Mouse (Mus musculus) spleen, adult 2 months (tissue): ENCODE data around the gene Fbxl15. TPM values are rescaled to one million over a fixed set of nuclear protein-coding genes. Genes with fewer than 3 reads are reported as not detected.

ENCODE experiments used
- DNase-seq, 2 experiments: peaks; one replicate each; pipeline versions ENCODE4 v3.0.0 to v3.0.0-alpha.2; 2012 to 2021; ENCODE audit warnings: low spot score in 2 of 2, low read depth in 1 of 2
- H3K27ac ChIP-seq: fragments of 200-500 bp; 2 replicates; pipeline ENCODE4 v1.5.1; 2012; ENCODE audit warnings: low read length, inconsistent platforms; ENCODE audit not compliant: insufficient read depth
- H3K27me3 ChIP-seq: fragments of 200-500 bp; 2 replicates; pipeline ENCODE4 v1.6.1; 2012; ENCODE audit warnings: mild to moderate bottlenecking, moderate library complexity, low read length, inconsistent platforms; ENCODE audit not compliant: control insufficient read depth, insufficient read depth
- H3K36me3 ChIP-seq: fragments of 200-500 bp; 2 replicates; pipeline ENCODE4 v1.6.1; 2012; ENCODE audit warnings: mild to moderate bottlenecking, low read length, inconsistent platforms; ENCODE audit not compliant: control insufficient read depth, insufficient read depth
- H3K4me1 ChIP-seq: fragments of 200-500 bp; 2 replicates; pipeline ENCODE4 v1.6.1; 2011; ENCODE audit warnings: inconsistent platforms; ENCODE audit not compliant: control insufficient read depth, insufficient read depth, insufficient read length
- H3K4me3 ChIP-seq: fragments of 200-500 bp; 2 replicates; pipeline ENCODE4 v1.5.1; 2011; ENCODE audit warnings: mild to moderate bottlenecking, inconsistent platforms; ENCODE audit not compliant: insufficient read depth, insufficient read length; ENCODE audit errors: extremely low read depth
- CTCF ChIP-seq: fragments of 200-500 bp; IDR thresholded peaks from 2 replicates; pipeline ENCODE4 v1.5.1; 2011; ENCODE audit warnings: mild to moderate bottlenecking, inconsistent platforms; ENCODE audit not compliant: insufficient read depth, insufficient read length, insufficient replicate concordance; ENCODE audit errors: extremely low read depth
- POLR2A ChIP-seq: fragments of 200-500 bp; IDR thresholded peaks from 2 replicates; pipeline ENCODE4 v1.6.1; 2011; ENCODE audit warnings: low read depth, low read length, inconsistent platforms
- WGBS: fragments of 180-500 bp; shearing (Covaris S2); methylation state at CpG from one replicate; pipeline ENCODE4 v1.1.7; 2018; 5-methylcytosine and 5-hydroxymethylcytosine counted together
- polyA plus RNA-seq: library from polyadenylated mRNA; depleted of rRNA; stranded (reverse); fragments of >200 nt; gene quantifications from 2 replicates; pipeline ENCODE4 v1.2.3, GENCODE M21; 2012

The Fbxl15 gene
- polyA plus RNA-seq, 1 experiment: 12.1 TPM

GRCm38 (mm10) chr19:46348761-46349458, 20.9 kb downstream of the Fbxl15 start:
- Histone ChIP-seq H3K4me1 (peaks cover 6% of the 10 kb centered on the region), H3K4me3 (peak overlapping the region; percentile 75), H3K27me3 (peaks cover 5% of the 10 kb centered on the region; the same call in 1 of the 2 replicates), H3K36me3 (no peaks in the 10 kb centered on the region), H3K27ac (no peak overlapping the region)
- peak in 1 of 2 experiments; percentile 28 for DNase-seq
- 1% methylated on average over 78 of the region's 78 CpGs for WGBS
- TF ChIP-seq CTCF (no peak), POLR2A (peak; percentile 30; the same call in 1 of the 2 replicates)

- Histone ChIP-seq H3K27ac (no peak overlapping the region), H3K4me3 (peak overlapping the region; percentile 75; the same call in 1 of the 2 replicates), H3K4me1 (peaks cover 6% of the 10 kb centered on the region), H3K27me3 (peaks cover 5% of the 10 kb centered on the region; the same call in 1 of the 2 replicates), H3K36me3 (no peaks in the 10 kb centered on the region)
- DNase-seq: no peak
- WGBS: 55% methylated on average over 6 of the region's 6 CpGs
- TF ChIP-seq POLR2A: no peak
Measured at GRCm38 (mm10) chr19:46349550-46349949, 21.6 kb downstream of the Fbxl15 start.

GRCm38 (mm10) chr19:46350168-46350932, 22.4 kb downstream of the Fbxl15 start, which contains the start of gene 2310034G01Rik:
Gene 2310034G01Rik, minus strand, starts transcription at chr19:46350302.
- peaks cover 6% of the 10 kb centered on the region for H3K4me1 ChIP-seq
- no peak for TF ChIP-seq POLR2A
- no peak for TF ChIP-seq CTCF
- no peak within 1 kb of the TSS for H3K27ac ChIP-seq
- peak within 1 kb of the TSS; percentile 75 for H3K4me3 ChIP-seq
- WGBS: 69% methylated on average over 10 of the region's 10 CpGs
- DNase-seq: no peak
- H3K36me3 ChIP-seq: no peaks in the 10 kb centered on the region
- H3K27me3 ChIP-seq: peaks cover 5% of the 10 kb centered on the region; the same call in 1 of the 2 replicates

GRCm38 (mm10) chr19:46356701-46357138, 28.7 kb downstream of the Fbxl15 start:
- H3K4me3 ChIP-seq: peak overlapping the region; percentile 57
- peak; percentile 31 to 70 for DNase-seq
- H3K27ac ChIP-seq: no peak overlapping the region
- peaks cover 9% of the 10 kb centered on the region for H3K4me1 ChIP-seq
- no peak for TF ChIP-seq CTCF
- TF ChIP-seq POLR2A: no peak
- under 1% methylated on average over 29 of the region's 29 CpGs for WGBS
- no peaks in the 10 kb centered on the region for H3K27me3 ChIP-seq
- H3K36me3 ChIP-seq: no peaks in the 10 kb centered on the region

- H3K27ac ChIP-seq: no peak overlapping the region
- H3K4me3 ChIP-seq: peak overlapping the region; percentile 57; the same call in 1 of the 2 replicates
- 8% methylated on average over 25 of the region's 25 CpGs for WGBS
- no peaks in the 10 kb centered on the region for H3K36me3 ChIP-seq
- no peak for TF ChIP-seq POLR2A
- no peak for TF ChIP-seq CTCF
- no peaks in the 10 kb centered on the region for H3K27me3 ChIP-seq
- DNase-seq: no peak
- peaks cover 9% of the 10 kb centered on the region for H3K4me1 ChIP-seq
Measured at GRCm38 (mm10) chr19:46357344-46358280, 29.6 kb downstream of the Fbxl15 start.

- 48% methylated on average over 4 of the region's 4 CpGs for WGBS
- H3K27ac ChIP-seq: no peak overlapping the region
- H3K27me3 ChIP-seq: no peaks in the 10 kb centered on the region
- H3K4me3 ChIP-seq: no peak overlapping the region
- no peaks in the 10 kb centered on the region for H3K36me3 ChIP-seq
- DNase-seq: no peak
- TF ChIP-seq CTCF (no peak), POLR2A (no peak)
- H3K4me1 ChIP-seq: peaks cover 9% of the 10 kb centered on the region
Measured at GRCm38 (mm10) chr19:46358381-46358780, 30.4 kb downstream of the Fbxl15 start.
